Mouse (Mus musculus): ENCODE results near the gene Mrpl21. TPM values are rescaled to one million over a fixed set of nuclear protein-coding genes. Genes with fewer than 3 reads are reported as not detected.

Gene Mrpl21
- 121 and 122 TPM in 2 replicates for polyA plus RNA-seq (2014; fragmentation: Nextera tagmentation; extraction: Ambion mirVana)

- H3K4me3 ChIP-seq (ENCODE audit: low read depth, low read length) = peak within 1 kb of the TSS; percentile 72
- ATAC-seq (ENCODE audit: insufficient read depth, low FRiP score, low TSS enrichment) (peak; percentile 93), DNase-seq (ENCODE audit: low spot score) (peak; percentile 87)
- no peaks in the 10 kb centered on the region for H3K27me3 ChIP-seq (ENCODE audit: control insufficient read depth, insufficient read depth, low read length)
- H3K27ac ChIP-seq (ENCODE audit: low read depth, low read length) = no peak within 1 kb of the TSS
- under 1% methylated on average over 48 of the region's 49 CpGs for WGBS
- peak within 1 kb of the TSS; percentile 68 for H3K9ac ChIP-seq (ENCODE audit: low read length)
- H3K36me3 ChIP-seq (ENCODE audit: control insufficient read depth, insufficient read depth, low read length) = peaks cover 2% of the 10 kb centered on the region; the same call in 1 of the 2 replicates
- peaks cover 7% of the 10 kb centered on the region for H3K4me1 ChIP-seq (ENCODE audit: control insufficient read depth, insufficient read depth, low read length)
- peak within 1 kb of the TSS; percentile 75 for H3K4me2 ChIP-seq (ENCODE audit: low read depth)
- H3K9me3 ChIP-seq (ENCODE audit: control insufficient read depth, low read length) = no peaks in the 10 kb centered on the region
These were observed at the start of gene Mrpl21, which contains the start of gene Ighmbp2 for GRCm38 (mm10) chr19:3282572-3283467. TSS of gene Mrpl21 (plus strand) at chr19:3282901. TSS of gene Ighmbp2 (minus strand) at chr19:3283017.

GRCm38 (mm10) chr19:3260016-3260415 lies 22.7 kb upstream of the Mrpl21 start:
- H3K9ac ChIP-seq (ENCODE audit: low read length) = no peak overlapping the region
- no peaks in the 10 kb centered on the region for H3K4me1 ChIP-seq (ENCODE audit: control insufficient read depth, insufficient read depth, low read length)
- no peaks in the 10 kb centered on the region for H3K27me3 ChIP-seq (ENCODE audit: control insufficient read depth, insufficient read depth, low read length)
- H3K9me3 ChIP-seq (ENCODE audit: control insufficient read depth, low read length) = no peaks in the 10 kb centered on the region
- ATAC-seq (ENCODE audit: insufficient read depth, low FRiP score, low TSS enrichment) (no peak), DNase-seq (ENCODE audit: low spot score) (no peak)
- H3K36me3 ChIP-seq (ENCODE audit: control insufficient read depth, insufficient read depth, low read length) = peaks cover 10% of the 10 kb centered on the region
- 93% methylated on average over 8 of the region's 8 CpGs for WGBS
- no peak overlapping the region for H3K4me2 ChIP-seq (ENCODE audit: low read depth)
- H3K27ac ChIP-seq (ENCODE audit: low read depth, low read length) = no peak overlapping the region
- no peak overlapping the region for H3K4me3 ChIP-seq (ENCODE audit: low read depth, low read length)

- DNase-seq (ENCODE audit: low spot score) = no peak
- WGBS = 91% methylated on average over 3 of the region's 3 CpGs
- H3K36me3 ChIP-seq (ENCODE audit: control insufficient read depth, insufficient read depth, low read length) = peaks cover 15% of the 10 kb centered on the region
- H3K9me3 ChIP-seq (ENCODE audit: control insufficient read depth, low read length) = no peaks in the 10 kb centered on the region
- H3K27me3 ChIP-seq (ENCODE audit: control insufficient read depth, insufficient read depth, low read length) = no peaks in the 10 kb centered on the region
- no peak overlapping the region for H3K9ac ChIP-seq (ENCODE audit: low read length)
- no peak overlapping the region for H3K27ac ChIP-seq (ENCODE audit: low read depth, low read length)
- H3K4me2 ChIP-seq (ENCODE audit: low read depth) = no peak overlapping the region
- H3K4me3 ChIP-seq (ENCODE audit: low read depth, low read length) = no peak overlapping the region
- no peak for ATAC-seq (ENCODE audit: insufficient read depth, low FRiP score, low TSS enrichment)
- H3K4me1 ChIP-seq (ENCODE audit: control insufficient read depth, insufficient read depth, low read length) = no peaks in the 10 kb centered on the region
These were observed 22.1 kb upstream of the Mrpl21 start for GRCm38 (mm10) chr19:3260591-3260990.

DNA sequence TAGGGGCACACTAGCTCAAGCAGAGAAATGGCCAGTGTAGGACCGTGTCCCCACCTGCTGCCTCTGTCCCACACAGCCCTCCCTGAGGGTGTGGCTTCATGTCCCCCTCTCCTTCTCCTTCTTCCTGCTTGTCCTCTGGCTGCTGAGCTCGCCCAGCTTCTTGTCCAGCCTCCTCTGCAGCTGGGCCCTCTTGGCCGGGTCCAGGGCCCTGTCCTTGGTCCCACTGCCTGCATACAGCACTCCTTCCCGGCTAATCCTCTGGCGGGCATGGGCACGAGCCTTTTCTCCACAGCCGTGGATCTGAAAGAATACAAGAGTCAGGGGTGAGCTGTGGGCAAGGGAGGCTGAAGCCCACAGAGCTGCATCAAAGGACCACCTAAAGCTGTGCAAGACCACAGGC lies 21.4 kb upstream of the Mrpl21 start:
- WGBS = 92% methylated on average over 7 of the region's 7 CpGs
- H3K4me3 ChIP-seq (ENCODE audit: low read depth, low read length) = no peak overlapping the region
- no peak for ATAC-seq (ENCODE audit: insufficient read depth, low FRiP score, low TSS enrichment)
- H3K36me3 ChIP-seq (ENCODE audit: control insufficient read depth, insufficient read depth, low read length) = peaks cover 17% of the 10 kb centered on the region
- H3K4me2 ChIP-seq (ENCODE audit: low read depth) = no peak overlapping the region
- H3K9ac ChIP-seq (ENCODE audit: low read length) = no peak overlapping the region
- no peaks in the 10 kb centered on the region for H3K9me3 ChIP-seq (ENCODE audit: control insufficient read depth, low read length)
- H3K27me3 ChIP-seq (ENCODE audit: control insufficient read depth, insufficient read depth, low read length) = no peaks in the 10 kb centered on the region
- H3K27ac ChIP-seq (ENCODE audit: low read depth, low read length) = no peak overlapping the region
- no peak for DNase-seq (ENCODE audit: low spot score)
- no peaks in the 10 kb centered on the region for H3K4me1 ChIP-seq (ENCODE audit: control insufficient read depth, insufficient read depth, low read length)

DNA sequence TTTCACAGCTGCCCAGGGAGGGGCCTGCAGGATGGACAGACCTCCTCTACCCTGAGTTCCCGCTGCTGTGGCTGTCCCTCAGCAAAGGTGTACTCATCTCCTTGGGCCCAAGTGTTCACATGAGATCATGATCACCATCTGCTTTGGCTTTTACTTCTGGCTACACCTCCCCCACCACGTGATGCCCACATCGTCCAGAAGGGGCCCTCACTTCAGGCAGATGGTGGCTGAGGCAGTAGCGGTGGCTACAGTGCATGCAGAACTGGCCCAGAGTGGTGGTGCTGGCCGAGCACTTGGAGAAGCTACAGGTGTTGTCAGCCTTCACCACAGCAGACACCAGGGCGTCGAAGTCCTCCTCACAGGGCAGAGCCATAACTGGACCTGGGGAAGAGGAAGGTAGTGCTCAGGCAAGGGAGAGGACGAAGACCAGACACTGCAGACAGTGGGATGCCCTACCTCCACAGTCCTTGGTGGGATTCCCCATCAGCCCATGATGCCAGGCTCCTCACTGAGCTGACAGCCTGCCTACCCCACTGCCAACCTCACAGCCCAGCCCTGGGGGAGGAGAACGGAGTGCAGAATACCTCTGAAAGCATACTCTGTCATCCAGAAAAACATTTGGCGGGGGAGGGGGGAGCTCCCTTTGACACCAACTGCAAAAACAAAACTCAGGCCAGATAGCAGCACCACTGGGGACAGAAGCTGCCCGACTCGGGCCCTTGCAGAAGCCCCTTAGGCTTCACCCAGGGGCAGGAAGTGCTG lies 20.8 kb upstream of the Mrpl21 start:
- Histone ChIP-seq H3K4me1 (ENCODE audit: control insufficient read depth, insufficient read depth, low read length) (no peaks in the 10 kb centered on the region), H3K36me3 (ENCODE audit: control insufficient read depth, insufficient read depth, low read length) (peaks cover 19% of the 10 kb centered on the region)
- WGBS = 90% methylated on average over 12 of the region's 12 CpGs

GRCm38 (mm10) chr19:3264348-3264747 lies 18.4 kb upstream of the Mrpl21 start:
- H3K4me2 ChIP-seq (ENCODE audit: low read depth) = no peak overlapping the region
- DNase-seq (ENCODE audit: low spot score) (no peak), ATAC-seq (ENCODE audit: insufficient read depth, low FRiP score, low TSS enrichment) (no peak)
- H3K9ac ChIP-seq (ENCODE audit: low read length) = no peak overlapping the region
- H3K27ac ChIP-seq (ENCODE audit: low read depth, low read length) = no peak overlapping the region
- 92% methylated on average over 6 of the region's 6 CpGs for WGBS
- H3K9me3 ChIP-seq (ENCODE audit: control insufficient read depth, low read length) = no peaks in the 10 kb centered on the region
- H3K36me3 ChIP-seq (ENCODE audit: control insufficient read depth, insufficient read depth, low read length) = peaks cover 24% of the 10 kb centered on the region
- no peaks in the 10 kb centered on the region for H3K27me3 ChIP-seq (ENCODE audit: control insufficient read depth, insufficient read depth, low read length)
- no peak overlapping the region for H3K4me3 ChIP-seq (ENCODE audit: low read depth, low read length)
- H3K4me1 ChIP-seq (ENCODE audit: control insufficient read depth, insufficient read depth, low read length) = no peaks in the 10 kb centered on the region

More for the DNA sequence above, 20.8 kb upstream of the Mrpl21 start:
- Histone ChIP-seq H3K27me3 (ENCODE audit: control insufficient read depth, insufficient read depth, low read length) (no peaks in the 10 kb centered on the region), H3K9me3 (ENCODE audit: control insufficient read depth, low read length) (no peaks in the 10 kb centered on the region), H3K4me3 (ENCODE audit: low read depth, low read length) (no peak overlapping the region), H3K27ac (ENCODE audit: low read depth, low read length) (no peak overlapping the region), H3K9ac (ENCODE audit: low read length) (no peak overlapping the region), H3K4me2 (ENCODE audit: low read depth) (no peak overlapping the region)
- no peak for DNase-seq (ENCODE audit: low spot score)
- no peak for ATAC-seq (ENCODE audit: insufficient read depth, low FRiP score, low TSS enrichment)

DNA sequence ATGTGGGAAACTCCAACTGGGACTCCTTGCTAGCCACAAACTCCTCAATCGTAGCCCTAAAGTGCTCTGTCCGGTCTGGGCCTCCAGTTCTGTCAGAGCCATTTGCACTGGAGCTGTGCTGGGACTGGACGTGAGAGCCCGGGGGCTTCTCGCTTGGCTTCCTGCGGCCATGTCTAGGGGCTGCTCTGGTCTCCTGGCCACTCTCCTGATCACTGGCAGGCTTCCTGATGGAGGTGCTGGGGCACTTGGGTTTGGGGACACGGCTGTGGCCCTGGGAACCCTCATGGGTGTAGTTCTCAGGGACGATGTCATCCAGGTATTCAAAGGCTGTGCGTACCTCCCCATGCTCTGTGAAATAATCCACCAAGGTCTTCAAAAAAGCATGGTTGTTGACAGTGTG lies 17.5 kb upstream of the Mrpl21 start:
- H3K36me3 ChIP-seq (ENCODE audit: control insufficient read depth, insufficient read depth, low read length) = peaks cover 24% of the 10 kb centered on the region

DNA sequence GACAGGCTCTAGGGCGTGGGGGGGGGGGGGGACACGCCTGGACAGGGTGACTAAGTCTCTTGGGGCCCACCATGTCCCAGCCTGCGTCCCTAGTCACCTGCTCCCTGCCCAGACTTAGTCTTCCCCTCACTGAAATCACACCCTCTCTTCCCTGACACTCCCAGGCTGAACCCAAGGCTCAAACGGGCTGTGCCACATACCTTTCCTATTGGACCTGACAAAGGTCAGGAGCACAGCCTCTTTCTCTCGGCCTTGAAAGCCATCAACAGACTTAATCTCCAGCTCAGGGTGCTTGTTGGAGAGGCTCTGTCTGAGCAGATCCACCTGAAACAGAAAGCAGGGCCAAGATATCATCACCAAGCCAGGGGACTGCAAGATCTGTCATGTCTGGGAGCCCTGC lies 16.6 kb upstream of the Mrpl21 start:
- H3K4me3 ChIP-seq (ENCODE audit: low read depth, low read length) = no peak overlapping the region
- no peak overlapping the region for H3K4me2 ChIP-seq (ENCODE audit: low read depth)
- H3K36me3 ChIP-seq (ENCODE audit: control insufficient read depth, insufficient read depth, low read length) = peaks cover 26% of the 10 kb centered on the region
- no peak overlapping the region for H3K9ac ChIP-seq (ENCODE audit: low read length)
- no peaks in the 10 kb centered on the region for H3K4me1 ChIP-seq (ENCODE audit: control insufficient read depth, insufficient read depth, low read length)
- H3K27ac ChIP-seq (ENCODE audit: low read depth, low read length) = no peak overlapping the region
- H3K9me3 ChIP-seq (ENCODE audit: control insufficient read depth, low read length) = no peaks in the 10 kb centered on the region
- ATAC-seq (ENCODE audit: insufficient read depth, low FRiP score, low TSS enrichment) (no peak), DNase-seq (ENCODE audit: low spot score) (no peak)
- WGBS = 85% methylated on average over 4 of the region's 5 CpGs
- H3K27me3 ChIP-seq (ENCODE audit: control insufficient read depth, insufficient read depth, low read length) = no peaks in the 10 kb centered on the region

More for the DNA sequence above, 17.5 kb upstream of the Mrpl21 start:
- ATAC-seq (ENCODE audit: insufficient read depth, low FRiP score, low TSS enrichment) (no peak), DNase-seq (ENCODE audit: low spot score) (no peak)
- H3K4me3 ChIP-seq (ENCODE audit: low read depth, low read length) = no peak overlapping the region
- WGBS = 93% methylated on average over 9 of the region's 9 CpGs
- H3K9ac ChIP-seq (ENCODE audit: low read length) = no peak overlapping the region
- no peaks in the 10 kb centered on the region for H3K27me3 ChIP-seq (ENCODE audit: control insufficient read depth, insufficient read depth, low read length)
- H3K9me3 ChIP-seq (ENCODE audit: control insufficient read depth, low read length) = no peaks in the 10 kb centered on the region
- no peak overlapping the region for H3K4me2 ChIP-seq (ENCODE audit: low read depth)
- no peak overlapping the region for H3K27ac ChIP-seq (ENCODE audit: low read depth, low read length)
- no peaks in the 10 kb centered on the region for H3K4me1 ChIP-seq (ENCODE audit: control insufficient read depth, insufficient read depth, low read length)

All from neural tube, embryonic 11.5 days (tissue).